Mouse (Mus musculus): ENCODE measurements around the gene Dusp8. TPM values are rescaled to one million over a fixed set of nuclear protein-coding genes. Genes with fewer than 3 reads are reported as not detected.

Gene Dusp8
- polyA plus RNA-seq, 1 experiment: 0.28 TPM

GRCm38 (mm10) chr7:142089648-142090447 is 5.8 kb downstream of the Dusp8 start:
- no peak for TF ChIP-seq GATA1 (IDR thresholded peaks at IDR 0.05; ENCODE audit: low read length)

GRCm38 (mm10) chr7:142088886-142089285 is 6.8 kb downstream of the Dusp8 start:
- TF ChIP-seq GATA1 (IDR thresholded peaks at IDR 0.05; ENCODE audit: low read length): no peak

GRCm38 (mm10) chr7:142087069-142087652 is 8.5 kb downstream of the Dusp8 start:
- no peak for TF ChIP-seq GATA1 (IDR thresholded peaks at IDR 0.05; ENCODE audit: low read length)

GRCm38 (mm10) chr7:142086159-142086905 is 9.3 kb downstream of the Dusp8 start:
- no peak for TF ChIP-seq GATA1 (IDR thresholded peaks at IDR 0.05; ENCODE audit: low read length)

GRCm38 (mm10) chr7:142084820-142085219 is 10.8 kb downstream of the Dusp8 start:
- no peak for TF ChIP-seq GATA1 (IDR thresholded peaks at IDR 0.05; ENCODE audit: low read length)

- no peak for TF ChIP-seq GATA1 (IDR thresholded peaks at IDR 0.05; ENCODE audit: low read length)
Observed at GRCm38 (mm10) chr7:142084395-142084794, 11.2 kb downstream of the Dusp8 start.

- TF ChIP-seq GATA1 (IDR thresholded peaks at IDR 0.05; ENCODE audit: low read length): no peak
Observed at GRCm38 (mm10) chr7:142083588-142084317, 11.9 kb downstream of the Dusp8 start.

- TF ChIP-seq GATA1 (IDR thresholded peaks at IDR 0.05; ENCODE audit: low read length): no peak
Observed at GRCm38 (mm10) chr7:142082607-142083006, 13.0 kb downstream of the Dusp8 start.

- no peak for TF ChIP-seq GATA1 (IDR thresholded peaks at IDR 0.05; ENCODE audit: low read length)
Observed at GRCm38 (mm10) chr7:142082179-142082578, 13.5 kb downstream of the Dusp8 start.

- no peak for TF ChIP-seq GATA1 (IDR thresholded peaks at IDR 0.05; ENCODE audit: low read length)
Observed at GRCm38 (mm10) chr7:142081736-142082135, 13.9 kb downstream of the Dusp8 start.

GRCm38 (mm10) chr7:142080876-142081275 is 14.8 kb downstream of the Dusp8 start:
- no peak for TF ChIP-seq GATA1 (IDR thresholded peaks at IDR 0.05; ENCODE audit: low read length)

GRCm38 (mm10) chr7:142079365-142079764 is 16.3 kb downstream of the Dusp8 start:
- no peak for TF ChIP-seq GATA1 (IDR thresholded peaks at IDR 0.05; ENCODE audit: low read length)

- TF ChIP-seq GATA1 (IDR thresholded peaks at IDR 0.05; ENCODE audit: low read length): no peak
Observed at GRCm38 (mm10) chr7:142077138-142077537, 18.5 kb downstream of the Dusp8 start.

- TF ChIP-seq GATA1 (IDR thresholded peaks at IDR 0.05; ENCODE audit: low read length): no peak
Observed at GRCm38 (mm10) chr7:142074146-142074886, 21.3 kb downstream of the Dusp8 start.

- TF ChIP-seq GATA1 (IDR thresholded peaks at IDR 0.05; ENCODE audit: low read length): no peak
Observed at GRCm38 (mm10) chr7:142071717-142072116, 23.9 kb downstream of the Dusp8 start.

All from G1E-ER4 (cell line).